Mouse (Mus musculus) C2C12 (cell line): ENCODE data around the gene Spc25. TPM values are rescaled to one million over a fixed set of nuclear protein-coding genes. Genes with fewer than 3 reads are reported as not detected.

Experiments used
- H3K27me3 ChIP-seq: one replicate; pipeline ENCODE4 v1.6.1; 2011; ENCODE audit not compliant: control insufficient read depth, insufficient read depth, insufficient read length
- H3K36me3 ChIP-seq: one replicate; pipeline ENCODE4 v1.6.1; 2011; ENCODE audit not compliant: control insufficient read depth, insufficient read depth
- H3K4me3 ChIP-seq: one replicate; pipeline ENCODE4 v1.5.1; 2011; ENCODE audit warnings: mild to moderate bottlenecking, control low read depth; ENCODE audit not compliant: poor library complexity, insufficient read depth, severe bottlenecking
- H3K79me2 ChIP-seq: one replicate; pipeline ENCODE4 v1.6.1; 2011; ENCODE audit not compliant: control insufficient read depth, insufficient read depth
- H3K79me3 ChIP-seq: one replicate; pipeline ENCODE4 v1.6.1; 2011; ENCODE audit warnings: low read depth, control low read depth
- H3ac ChIP-seq: one replicate; pipeline ENCODE3; 2011; ENCODE audit warnings: low read depth; ENCODE audit not compliant: control insufficient read depth, insufficient read length
- CEBPB ChIP-seq: IDR thresholded peaks from one replicate; pipeline ENCODE4 v1.6.1; 2011; ENCODE audit warnings: low read depth, mild to moderate bottlenecking, control low read depth, moderate library complexity
- CTCF ChIP-seq: IDR thresholded peaks from one replicate; pipeline ENCODE4 v1.5.1; 2011; ENCODE audit not compliant: control insufficient read depth, insufficient read depth, insufficient read length
- FOSL1 ChIP-seq: IDR thresholded peaks from one replicate; pipeline ENCODE4 v1.8.0; 2011; ENCODE audit warnings: mild to moderate bottlenecking, low read length; ENCODE audit not compliant: poor library complexity, insufficient read depth, severe bottlenecking
- MAX ChIP-seq: IDR thresholded peaks from one replicate; pipeline ENCODE4 v1.6.1; 2011; ENCODE audit warnings: mild to moderate bottlenecking, control low read depth
- MYOD1 ChIP-seq: IDR thresholded peaks from one replicate; pipeline ENCODE4 v1.6.1; 2011; ENCODE audit warnings: low read depth; ENCODE audit not compliant: control insufficient read depth, insufficient read length
- MYOG ChIP-seq: IDR thresholded peaks from one replicate; pipeline ENCODE4 v1.6.1; 2011; ENCODE audit not compliant: control insufficient read depth, insufficient read length; ENCODE audit errors: extremely low read depth
- USF1 ChIP-seq: IDR thresholded peaks from one replicate; pipeline ENCODE4 v1.6.1; 2011; ENCODE audit warnings: low read depth, mild to moderate bottlenecking, control low read depth, moderate library complexity
- polyA plus RNA-seq: library from polyadenylated mRNA; unstranded; fragments of >200 nt; fragmentation: generic; extraction: Trizol; gene quantifications from one replicate; pipeline ENCODE4 v1.2.1, GENCODE M21; 2012; ENCODE audit warnings: missing spikeins

The Spc25 gene
- polyA plus RNA-seq, 1 experiment: 29.7 TPM

DNA sequence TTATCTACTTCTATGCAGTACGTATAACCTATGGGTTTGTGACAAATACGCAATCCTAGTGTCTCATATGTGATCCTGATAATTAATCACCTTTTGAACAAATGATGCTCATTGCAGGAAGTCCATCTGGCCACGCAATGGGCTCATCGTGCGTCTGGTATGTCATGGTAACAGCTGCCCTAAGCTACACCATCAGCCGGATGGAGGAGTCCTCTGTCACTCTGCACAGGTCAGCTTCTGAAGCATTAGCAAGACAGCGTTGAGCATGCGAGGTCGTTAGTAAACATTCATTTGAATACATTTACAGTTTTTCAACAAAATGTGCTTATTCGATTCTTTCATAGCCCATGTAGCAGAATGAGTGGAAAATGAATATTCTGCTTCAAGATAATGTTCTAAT is 16.8 kb upstream of the Spc25 start:
- TF ChIP-seq FOSL1 (no peak), USF1 (no peak), MAX (no peak), CTCF (no peak), MYOD1 (no peak), MYOG (no peak), CEBPB (no peak)
- Histone ChIP-seq H3ac (no peak overlapping the region), H3K79me3 (no peaks in the 10 kb centered on the region), H3K4me3 (no peak overlapping the region), H3K79me2 (no peaks in the 10 kb centered on the region), H3K36me3 (no peaks in the 10 kb centered on the region), H3K27me3 (peaks cover 10% of the 10 kb centered on the region)

GRCm38 (mm10) chr2:69221868-69222416 is 15.9 kb upstream of the Spc25 start:
- TF ChIP-seq MYOG (no peak), CTCF (no peak), CEBPB (no peak), MAX (no peak)
- H3K79me3 ChIP-seq: no peaks in the 10 kb centered on the region
- H3ac ChIP-seq: no peak overlapping the region

DNA sequence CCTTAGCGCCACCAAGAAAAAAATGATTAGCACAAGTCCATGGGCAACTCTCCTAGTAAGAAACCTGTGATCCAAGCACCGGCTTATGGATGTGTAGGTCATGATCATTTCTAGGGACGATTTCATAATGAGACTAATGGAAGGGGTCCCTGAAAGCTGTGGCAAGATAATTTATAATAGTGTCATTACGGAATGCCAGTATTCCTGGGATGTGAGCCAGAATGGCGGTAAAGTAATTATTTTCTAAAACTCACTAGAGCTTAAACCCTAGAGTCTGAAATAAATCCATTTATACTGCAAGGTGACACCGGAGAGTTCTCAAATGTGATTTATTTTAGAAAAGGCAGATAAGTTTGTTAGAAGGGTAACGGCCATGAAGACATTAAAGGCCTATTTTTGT is 9.2 kb upstream of the Spc25 start:
- Histone ChIP-seq H3K79me3 (no peaks in the 10 kb centered on the region), H3K27me3 (no peaks in the 10 kb centered on the region), H3K36me3 (no peaks in the 10 kb centered on the region), H3K79me2 (no peaks in the 10 kb centered on the region), H3K4me3 (no peak overlapping the region), H3ac (no peak overlapping the region)
- no peak for TF ChIP-seq FOSL1
- TF ChIP-seq MYOG: no peak
- TF ChIP-seq MAX: no peak
- TF ChIP-seq USF1: no peak
- no peak for TF ChIP-seq CEBPB
- TF ChIP-seq CTCF: no peak
- TF ChIP-seq MYOD1: no peak

More at GRCm38 (mm10) chr2:69221868-69222416, 15.9 kb upstream of the Spc25 start:
- Histone ChIP-seq H3K27me3 (peaks cover 10% of the 10 kb centered on the region), H3K36me3 (no peaks in the 10 kb centered on the region), H3K4me3 (no peak overlapping the region), H3K79me2 (no peaks in the 10 kb centered on the region)

- TF ChIP-seq MYOG (no peak), FOSL1 (no peak), USF1 (no peak), MYOD1 (no peak), CEBPB (no peak), CTCF (no peak), MAX (no peak)
- Histone ChIP-seq H3ac (no peak overlapping the region), H3K4me3 (no peak overlapping the region), H3K79me3 (no peaks in the 10 kb centered on the region), H3K27me3 (no peaks in the 10 kb centered on the region), H3K36me3 (no peaks in the 10 kb centered on the region), H3K79me2 (no peaks in the 10 kb centered on the region)
Measured at GRCm38 (mm10) chr2:69212652-69213051, 6.7 kb upstream of the Spc25 start.

GRCm38 (mm10) chr2:69210773-69211172 is 4.8 kb upstream of the Spc25 start, which contains the start of gene G6pc2:
Gene G6pc2, plus strand, starts transcription at chr2:69211073.
- Histone ChIP-seq H3K79me2 (peaks cover 2% of the 10 kb centered on the region), H3K36me3 (no peaks in the 10 kb centered on the region), H3ac (no peak within 1 kb of the TSS), H3K4me3 (no peak within 1 kb of the TSS), H3K79me3 (no peaks in the 10 kb centered on the region), H3K27me3 (no peaks in the 10 kb centered on the region)
- TF ChIP-seq CEBPB: no peak
- TF ChIP-seq USF1: no peak
- TF ChIP-seq FOSL1: no peak
- TF ChIP-seq MAX: no peak
- TF ChIP-seq MYOG: no peak
- no peak for TF ChIP-seq MYOD1
- TF ChIP-seq CTCF: no peak

DNA sequence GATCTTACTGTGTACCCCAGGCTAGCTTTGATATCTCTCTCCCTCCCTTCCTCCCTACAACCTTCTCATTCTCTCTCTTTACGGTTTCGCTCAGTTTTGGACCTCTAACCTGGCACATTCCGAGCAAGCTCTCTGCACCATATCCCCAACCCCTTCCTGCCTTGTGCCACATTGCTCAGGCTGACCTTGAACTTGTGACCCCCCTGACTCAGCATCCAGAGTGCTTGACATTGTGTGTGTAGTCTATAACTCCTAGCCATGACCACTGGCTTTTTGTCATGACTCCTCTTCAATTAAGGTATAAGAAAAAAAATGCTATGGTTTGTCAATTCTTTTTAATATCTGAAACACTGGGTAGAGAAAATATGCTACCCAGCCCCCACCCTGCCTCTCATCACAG is 3.7 kb upstream of the Spc25 start:
- H3K79me2 ChIP-seq: peaks cover 12% of the 10 kb centered on the region
- H3ac ChIP-seq: no peak overlapping the region
- H3K4me3 ChIP-seq: no peak overlapping the region
- H3K79me3 ChIP-seq: peaks cover 9% of the 10 kb centered on the region
- no peak for TF ChIP-seq USF1
- TF ChIP-seq MYOD1: no peak
- no peak for TF ChIP-seq MAX
- no peak for TF ChIP-seq CEBPB
- no peak for TF ChIP-seq CTCF
- no peak for TF ChIP-seq MYOG
- no peak for TF ChIP-seq FOSL1
- no peaks in the 10 kb centered on the region for H3K36me3 ChIP-seq
- H3K27me3 ChIP-seq: no peaks in the 10 kb centered on the region
